Mouse (Mus musculus) lung, postnatal 0 days (tissue): ENCODE results near the gene Cobl.
A peak's percentile ranks its signal among the peaks of the same experiment; 100 is the strongest.

Source experiments
- CTCF ChIP-seq: IDR thresholded peaks from 2 replicates; pipeline ENCODE4 v1.5.1; 2016; ENCODE audit warnings: antibody characterized with exemption, mild to moderate bottlenecking
- EP300 ChIP-seq: IDR thresholded peaks from 2 replicates; pipeline ENCODE4 v1.6.1; 2016; ENCODE audit warnings: antibody characterized with exemption, mild to moderate bottlenecking, control low read depth

GRCm38 (mm10) chr11:12231481-12232035, 233.2 kb downstream of the Cobl start:
- TF ChIP-seq CTCF (peak; percentile 31), EP300 (0 out of 2 replicates have a peak, but pooled peaks have one; percentile 5)
